ENCODE assay signal across 39 mouse cellular contexts in genomic region chr2:24152861-24153260, GRCm38 (mm10). TPM values are rescaled to one million over a fixed set of nuclear protein-coding genes. Genes with fewer than 3 reads are reported as not detected.
"Had no signal": no experiment of that assay in that cellular context is flagged by ENCODE, and none has a peak within 500 bp of the region (broad histone marks: within the 10 kb centered on the region; RNA-seq: fewer than 3 reads in every experiment).

Il1f8 (plus strand) TSS chr2:24153161.

- H3K4me1 ChIP-seq: embryonic facial prominence, embryonic 10.5 days; embryonic facial prominence, embryonic 12.5 days; embryonic facial prominence, embryonic 13.5 days; embryonic facial prominence, embryonic 15.5 days; forebrain, embryonic 10.5 days; forebrain, embryonic 12.5 days; forebrain, embryonic 13.5 days; forebrain, embryonic 15.5 days; heart, embryonic 10.5 days had no signal

- H3K9ac ChIP-seq: embryonic facial prominence, embryonic 12.5 days; embryonic facial prominence, embryonic 13.5 days; embryonic facial prominence, embryonic 15.5 days; forebrain, embryonic 12.5 days; forebrain, embryonic 13.5 days; forebrain, embryonic 15.5 days; forebrain, postnatal 0 days had no signal

- H3K4me3 ChIP-seq: embryonic facial prominence, embryonic 10.5 days; embryonic facial prominence, embryonic 12.5 days; embryonic facial prominence, embryonic 13.5 days; embryonic facial prominence, embryonic 15.5 days; erythroblast, embryonic 14.5 days; forebrain, embryonic 10.5 days; forebrain, embryonic 12.5 days; forebrain, embryonic 13.5 days; forebrain, embryonic 15.5 days; gastrocnemius, adult 2 months; heart, adult 2 months; heart, embryonic 10.5 days had no signal

- H3K27me3 ChIP-seq: embryonic facial prominence, embryonic 12.5 days; embryonic facial prominence, embryonic 13.5 days; embryonic facial prominence, embryonic 15.5 days; forebrain, embryonic 12.5 days; forebrain, embryonic 13.5 days; forebrain, embryonic 15.5 days had no signal

- H3K4me2 ChIP-seq: embryonic facial prominence, embryonic 12.5 days; embryonic facial prominence, embryonic 13.5 days; embryonic facial prominence, embryonic 15.5 days; forebrain, embryonic 12.5 days; forebrain, embryonic 13.5 days; forebrain, embryonic 15.5 days; heart, embryonic 11.5 days had no signal

- DNase-seq: cerebellum, adult 9-10 months; cerebellum, adult 9-11 months; cerebellum, postnatal 10 days; cerebellum, postnatal 14 days; cerebellum, postnatal 25 days; cerebellum, postnatal 36 days; embryo, embryonic 11 days; forebrain, postnatal 0 days; gastrocnemius, adult 2 months; gastrocnemius, postnatal 10 days; gastrocnemius, postnatal 25 days; gastrocnemius, postnatal 36 days; heart, adult 11 months; heart, adult 18-20 months; heart, adult 2 months had no signal

- ATAC-seq: forebrain, embryonic 13.5 days; forebrain, embryonic 14.5 days; forebrain, embryonic 15.5 days; forebrain, embryonic 16.5 days; forebrain, postnatal 0 days had no signal

- H3K9me3 ChIP-seq: embryonic facial prominence, embryonic 10.5 days; embryonic facial prominence, embryonic 12.5 days; embryonic facial prominence, embryonic 13.5 days; embryonic facial prominence, embryonic 15.5 days; forebrain, embryonic 10.5 days; forebrain, embryonic 12.5 days; forebrain, embryonic 13.5 days; forebrain, embryonic 15.5 days; heart, embryonic 10.5 days had no signal

- H3K27ac ChIP-seq: embryonic facial prominence, embryonic 10.5 days; embryonic facial prominence, embryonic 12.5 days; embryonic facial prominence, embryonic 13.5 days; embryonic facial prominence, embryonic 15.5 days; forebrain, embryonic 10.5 days; forebrain, embryonic 12.5 days; forebrain, embryonic 13.5 days; forebrain, embryonic 15.5 days; gastrocnemius, adult 2 months; heart, adult 2 months; heart, embryonic 10.5 days had no signal

- H3K36me3 ChIP-seq: embryonic facial prominence, embryonic 10.5 days; embryonic facial prominence, embryonic 12.5 days; embryonic facial prominence, embryonic 13.5 days; embryonic facial prominence, embryonic 15.5 days; forebrain, embryonic 10.5 days; forebrain, embryonic 12.5 days; forebrain, embryonic 15.5 days; heart, embryonic 10.5 days had no signal

RNA-seq across cellular contexts. Expression of gene Il1f8, which starts in this region (rescaled TPM):
- total RNA-seq: common myeloid progenitor, adult 5-6 weeks; forebrain, postnatal 0 days; gastrocnemius, adult 18-20 months; gastrocnemius, adult 2 months; gastrocnemius, adult 8-10 months; gastrocnemius, postnatal 10 days; gastrocnemius, postnatal 25 days; gastrocnemius, postnatal 36 days; gastrocnemius, postnatal 4 days; granulocyte monocyte progenitor cell, adult 5-6 weeks; heart, adult 18-20 months; heart, adult 2 months; heart, adult 8-10 months had no signal
- polyA plus RNA-seq: cortical plate, adult 2 months; embryonic facial prominence, embryonic 10.5 days; embryonic facial prominence, embryonic 11.5 days; embryonic facial prominence, embryonic 12.5 days; embryonic facial prominence, embryonic 13.5 days; embryonic facial prominence, embryonic 14.5 days; erythroblast, embryonic 14.5 days; forebrain, embryonic 10.5 days; forebrain, embryonic 11.5 days; forebrain, embryonic 12.5 days; forebrain, embryonic 13.5 days; forebrain, embryonic 14.5 days; forebrain, embryonic 15.5 days; forebrain, embryonic 16.5 days; forebrain, postnatal 0 days; frontal cortex, adult 2 months; heart, adult 2 months; heart, embryonic 10.5 days; heart, embryonic 11.5 days had no signal
